Mouse (Mus musculus) cerebellum, adult 8-10 months (tissue): ENCODE measurements at regions not wholly inside any gene's neighbourhood (a gene's known extent, or its start where the extent isn't known, plus 50 kb on each side); places are given as distances from the start of the nearest gene placed in this dataset.
"Not testable (repeated sequence)": the region's sequence is repeated elsewhere in the genome, so short reads cannot be mapped to it uniquely, and the experiment has no call there.

Experiments
- DNase-seq: peaks from one replicate; pipeline ENCODE4 v3.0.0; 2022

- DNase-seq: not testable (repeated sequence)
Observed at GRCm38 (mm10) chr17:13654606-13655005, 105.7 kb upstream of the Afdn start.

- no peak for DNase-seq
Observed at GRCm38 (mm10) chr17:13656065-13656464, 104.3 kb upstream of the Afdn start.

DNA sequence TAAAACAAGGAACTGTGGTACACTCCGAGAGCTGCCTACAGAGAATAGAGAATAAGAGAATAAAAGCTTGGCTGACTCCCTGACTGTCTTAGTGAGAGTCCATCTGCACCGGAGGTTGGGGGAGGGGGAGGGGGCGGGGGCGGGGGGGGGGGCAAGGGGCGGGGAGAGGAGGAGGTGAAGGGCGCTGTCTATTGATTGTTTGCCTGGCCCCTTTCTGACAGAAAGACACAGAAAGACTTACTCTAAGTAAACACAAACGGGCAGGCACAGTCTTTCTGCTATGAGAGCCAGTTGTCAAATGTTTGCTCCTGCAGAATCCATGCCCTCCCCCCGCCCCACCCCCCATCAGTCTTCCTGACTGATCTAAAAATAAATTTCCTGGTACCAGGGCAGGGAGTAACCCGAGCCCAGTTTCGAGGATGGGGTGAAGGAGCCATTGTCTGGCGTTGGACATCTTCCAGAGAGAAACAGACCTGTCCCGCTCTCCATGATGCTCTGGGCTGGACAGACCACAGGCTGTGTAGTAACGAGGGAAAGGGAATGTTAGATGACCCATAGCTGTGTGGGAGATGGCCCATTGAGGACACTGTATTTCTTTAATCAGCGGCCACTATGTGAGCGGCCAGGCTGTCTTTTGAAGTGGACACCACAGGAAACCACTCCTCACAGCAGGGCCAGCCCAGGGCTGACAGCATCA, 103.7 kb upstream of the Afdn start:
- DNase-seq: peak; percentile 62

DNA sequence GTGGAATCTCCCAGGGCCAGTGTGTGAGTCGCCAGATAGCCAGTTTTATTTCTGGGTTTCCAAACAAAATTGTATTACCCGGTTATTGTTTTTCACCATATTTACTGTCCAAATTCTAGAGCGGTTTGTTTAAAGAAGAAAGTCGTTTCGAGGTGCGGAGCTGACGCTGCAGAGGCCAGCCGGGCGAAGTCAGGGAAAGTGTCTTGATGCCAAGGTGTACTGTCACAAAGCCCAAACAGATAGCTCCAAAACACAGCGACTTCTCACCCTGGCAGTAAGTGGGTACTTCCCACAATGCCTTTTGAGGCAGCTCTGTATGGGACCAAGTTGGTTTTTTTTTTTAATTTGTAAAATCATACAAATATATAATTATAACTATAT, 103.2 kb upstream of the Afdn start:
- no peak for DNase-seq

DNA sequence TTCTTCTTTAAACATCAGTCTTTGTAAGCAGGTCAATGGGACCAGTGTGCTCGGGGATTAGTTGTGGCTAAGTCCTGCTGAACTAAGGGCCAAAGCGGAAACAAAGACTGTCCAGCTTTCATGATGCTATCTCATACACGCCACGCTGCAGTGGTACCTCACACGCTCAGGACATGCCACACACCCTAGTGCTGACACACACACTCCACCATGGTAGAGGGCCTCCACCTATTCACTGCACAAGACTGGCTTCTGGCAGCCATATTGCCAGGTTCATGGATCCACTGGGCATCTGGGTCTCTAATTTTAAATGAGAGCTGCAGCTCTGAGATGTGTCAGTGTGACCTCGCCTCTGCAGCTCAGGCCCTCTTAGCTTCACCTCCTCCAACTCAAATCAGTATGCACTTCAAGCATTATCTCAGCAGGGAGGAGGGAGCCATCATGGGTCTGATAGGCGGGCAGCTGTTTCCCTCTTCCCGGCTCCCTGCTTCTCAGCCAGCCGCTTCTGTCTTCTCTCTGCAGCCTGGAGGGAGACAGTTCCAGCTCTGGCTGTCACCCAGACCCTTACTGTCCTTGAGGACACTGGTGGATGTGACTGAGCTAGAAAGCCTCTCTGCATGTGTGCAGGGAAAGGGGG, 102.6 kb upstream of the Afdn start:
- no peak for DNase-seq

- no peak for DNase-seq
Observed at GRCm38 (mm10) chr17:13658321-13658978, 101.9 kb upstream of the Afdn start.

- DNase-seq: no peak
Observed at GRCm38 (mm10) chr17:13659103-13659502, 101.2 kb upstream of the Afdn start.

GRCm38 (mm10) chr17:13659943-13660342, 100.4 kb upstream of the Afdn start:
- DNase-seq: no peak

GRCm38 (mm10) chr17:13661023-13661422, 99.3 kb upstream of the Afdn start:
- DNase-seq: no peak

- no peak for DNase-seq
Observed at GRCm38 (mm10) chr17:13662152-13662551, 98.2 kb upstream of the Afdn start.
